ENCODE assay signal across 9 mouse cellular contexts in genomic region chr8:84208381-84209380, GRCm38 (mm10). TPM values are rescaled to one million over a fixed set of nuclear protein-coding genes. Genes with fewer than 3 reads are reported as not detected.
DNase-seq lines count a peak whose midpoint lies in the region; ATAC-seq and TF ChIP-seq lines count a peak whose summit lies in the region.
"Had no signal": no experiment of that assay in that cellular context is flagged by ENCODE, and none has a peak within 500 bp of the region (broad histone marks: within the 10 kb centered on the region; RNA-seq: fewer than 3 reads in every experiment).

No protein-coding gene starts in this region.

- H3K79me2 ChIP-seq in macrophage (ENCODE audit: inconsistent target): peaks cover 60% of the 10 kb centered on the region

- no peaks in the 10 kb centered on the region for H3K4me1 ChIP-seq in ES-Bruce4 (ENCODE audit: control insufficient read depth, insufficient read depth, low read length)
- peaks cover 31% of the 10 kb centered on the region for H3K4me1 ChIP-seq in hindbrain, embryonic 12.5 days

- H3K9ac ChIP-seq in ES-Bruce4 (ENCODE audit: low read depth, poor library complexity, severe bottlenecking): no peak overlapping the region
- H3K9ac ChIP-seq in hindbrain, embryonic 12.5 days: no peak overlapping the region; the same call in 1 of the 2 replicates

- WGBS in hindbrain, embryonic 12.5 days: 50% methylated on average over 17 of the region's 17 CpGs
- 25% methylated on average over 17 of the region's 17 CpGs for WGBS in macrophage (ENCODE audit: missing documents)

- TF ChIP-seq EP300 in ES-Bruce4 (IDR thresholded peaks at IDR 0.05; ENCODE audit: insufficient read depth, low read depth, low read length): no peak

- peaks cover 26% of the 10 kb centered on the region for H3K36me3 ChIP-seq in ES-Bruce4 (ENCODE audit: control insufficient read depth, insufficient read depth, low read length, poor library complexity, severe bottlenecking)
- H3K36me3 ChIP-seq in hindbrain, embryonic 12.5 days: peaks cover 32% of the 10 kb centered on the region
- peaks cover 38% of the 10 kb centered on the region for H3K36me3 ChIP-seq in macrophage (ENCODE audit: inconsistent target)

- peak overlapping the region; percentile 80 for H3K27ac ChIP-seq in gastrocnemius, adult 2 months
- H3K27ac ChIP-seq in ES-Bruce4 (ENCODE audit: insufficient read depth, low read length): peak overlapping the region; percentile 5; the same call in 1 of the 2 replicates
- peak overlapping the region; percentile 55 for H3K27ac ChIP-seq in hindbrain, embryonic 12.5 days
- H3K27ac ChIP-seq in macrophage: peak overlapping the region; percentile 94

- TF ChIP-seq POLR2A in ES-Bruce4 (IDR thresholded peaks at IDR 0.05; ENCODE audit: insufficient read depth, low read length): no peak

- H3K9me3 ChIP-seq in ES-Bruce4 (replicated peaks; ENCODE audit: control insufficient read depth, insufficient read depth, low read length, poor library complexity, severe bottlenecking): no peaks in the 10 kb centered on the region
- no peaks in the 10 kb centered on the region for H3K9me3 ChIP-seq in hindbrain, embryonic 12.5 days (replicated peaks)

- no peak overlapping the region for H3K4me2 ChIP-seq in hindbrain, embryonic 12.5 days (replicated peaks)

- peak; percentile 15; the same call in 1 of the 2 replicates for ATAC-seq in hindbrain, embryonic 12.5 days (ENCODE audit: low FRiP score)

- no peak for DNase-seq in gastrocnemius, adult 2 months
- DNase-seq in gastrocnemius, postnatal 14 days: no peak
- DNase-seq in thymus, postnatal 4 days: peak; percentile 65
- no peak for DNase-seq in cerebellum, adult 11-12 months
- DNase-seq in gastrocnemius, postnatal 25 days: no peak

- intact Hi-C loops in gastrocnemius, adult 2 months (cut with DNase I): no loop called here
- intact Hi-C loops in gastrocnemius, postnatal 14 days (cut with DNase I; ENCODE audit: low total_unique reads): no loop called here

- peak overlapping the region; percentile 32 for H3K4me3 ChIP-seq in gastrocnemius, adult 2 months
- no peak overlapping the region for H3K4me3 ChIP-seq in ES-Bruce4 (ENCODE audit: low read depth, low read length)
- H3K4me3 ChIP-seq in hindbrain, embryonic 12.5 days: no peak overlapping the region
- H3K4me3 ChIP-seq in macrophage (ENCODE audit: inconsistent target): peak overlapping the region; percentile 9; the same call in 1 of the 2 replicates

- TF ChIP-seq CTCF in gastrocnemius, adult 2 months (IDR thresholded peaks at IDR 0.05): no peak
- no peak for TF ChIP-seq CTCF in ES-Bruce4 (IDR thresholded peaks at IDR 0.05; ENCODE audit: low read depth, low read length)

- no peaks in the 10 kb centered on the region for H3K27me3 ChIP-seq in ES-Bruce4 (ENCODE audit: control insufficient read depth, insufficient read depth, low read length, poor library complexity, severe bottlenecking)
- no peaks in the 10 kb centered on the region for H3K27me3 ChIP-seq in hindbrain, embryonic 12.5 days

RNA-seq across cellular contexts. Expression of gene Nanos3, which starts 23.7 kb away (rescaled TPM):
- not detected for total RNA-seq in gastrocnemius, adult 2 months (2021)
- under 1 TPM in 1 of 2 experiments, not detected in 1; 0.43 TPM for total RNA-seq in gastrocnemius, postnatal 14 days (2021)
- polyA plus RNA-seq in ES-Bruce4 (2011; ENCODE audit: insufficient read depth, insufficient read length, low read depth, missing spikeins) (3.0 and 4.3 TPM in 2 replicates), macrophage (2018) (not detected in 3 replicates)
- polyA plus RNA-seq in hindbrain, embryonic 12.5 days (2016; fragmentation: Nextera tagmentation; extraction: Ambion mirVana): 5.8 and 7.2 TPM in 2 replicates
- total RNA-seq in macrophage (2018; cell fraction: chromatin; rRNA removed): not detected
- total RNA-seq in macrophage (2018; cell fraction: cytosol; rRNA removed): not detected
- total RNA-seq in macrophage (2018; cell fraction: nucleus; rRNA removed): not detected
- not detected for total RNA-seq in gastrocnemius, postnatal 25 days (2021)
- total RNA-seq: gastrocnemius, postnatal 36 days had no signal

RNA-seq across cellular contexts. Expression of gene Zswim4, which starts 28.2 kb away (rescaled TPM):
- total RNA-seq in gastrocnemius, adult 2 months (2021): 1 to 10 TPM; 5.2 to 8.6 TPM
- 1 to 10 TPM; 5.8 to 6.8 TPM for total RNA-seq in gastrocnemius, postnatal 14 days (2021)
- polyA plus RNA-seq in ES-Bruce4 (2011; ENCODE audit: insufficient read depth, insufficient read length, low read depth, missing spikeins) (14.8 and 15.4 TPM in 2 replicates), macrophage (2018) (5.1 to 8.7 TPM (median 7.9 TPM) in 3 replicates)
- 57.5 and 59.0 TPM in 2 replicates for polyA plus RNA-seq in hindbrain, embryonic 12.5 days (2016; fragmentation: Nextera tagmentation; extraction: Ambion mirVana)
- total RNA-seq in macrophage (2018; cell fraction: chromatin; rRNA removed): 100 to 1,000 TPM in 10 of 26 experiments, 10 to 100 TPM in 16; 14.9 to 367 (median 57.3) TPM
- 100 to 1,000 TPM in 3 of 26 experiments, 10 to 100 TPM in 15, 1 to 10 TPM in 8; 8.4 to 139 (median 12.8) TPM for total RNA-seq in macrophage (2018; cell fraction: cytosol; rRNA removed)
- total RNA-seq in macrophage (2018; cell fraction: nucleus; rRNA removed): 100 to 1,000 TPM in 9 of 26 experiments, 10 to 100 TPM in 17; 10.4 to 250 (median 62.3) TPM
- total RNA-seq in gastrocnemius, postnatal 25 days (2021): 1 to 10 TPM; 6.2 to 6.3 TPM

RNA-seq across cellular contexts. Expression of gene D8Ertd738e, which starts 40.8 kb away (rescaled TPM):
- 100 to 1,000 TPM; 187 to 222 TPM for total RNA-seq in gastrocnemius, adult 2 months (2021)
- 100 to 1,000 TPM; 158 to 171 TPM for total RNA-seq in gastrocnemius, postnatal 14 days (2021)
- polyA plus RNA-seq in ES-Bruce4 (2011; ENCODE audit: insufficient read depth, insufficient read length, low read depth, missing spikeins) (90.6 and 92.0 TPM in 2 replicates), macrophage (2018) (203 to 260 TPM (median 230 TPM) in 3 replicates)
- 255 and 266 TPM in 2 replicates for polyA plus RNA-seq in hindbrain, embryonic 12.5 days (2016; fragmentation: Nextera tagmentation; extraction: Ambion mirVana)
- total RNA-seq in macrophage (2018; cell fraction: chromatin; rRNA removed): 10 to 100 TPM in 24 of 26 experiments, 1 to 10 TPM in 2; 5.9 to 54.7 (median 20.9) TPM
- 100 to 1,000 TPM; 149 to 210 (median 177) TPM for total RNA-seq in macrophage (2018; cell fraction: cytosol; rRNA removed)
- 10 to 100 TPM; 15.7 to 76.5 (median 48.7) TPM for total RNA-seq in macrophage (2018; cell fraction: nucleus; rRNA removed)
- total RNA-seq in gastrocnemius, postnatal 25 days (2021): 100 to 1,000 TPM; 174 to 185 TPM

RNA-seq across cellular contexts. Expression of gene Mri1, which starts 48.4 kb away (rescaled TPM):
- 10 to 100 TPM; 14.0 to 15.9 TPM for total RNA-seq in gastrocnemius, adult 2 months (2021)
- total RNA-seq in gastrocnemius, postnatal 14 days (2021): 10 to 100 TPM; 11.8 to 16.6 TPM
- polyA plus RNA-seq in ES-Bruce4 (2011; ENCODE audit: insufficient read depth, insufficient read length, low read depth, missing spikeins) (37.1 and 38.0 TPM in 2 replicates), macrophage (2018) (2.2 to 7.5 TPM (median 6.1 TPM) in 3 replicates)
- polyA plus RNA-seq in hindbrain, embryonic 12.5 days (2016; fragmentation: Nextera tagmentation; extraction: Ambion mirVana): 57.3 and 62.9 TPM in 2 replicates
- 10 to 100 TPM in 11 of 26 experiments, 1 to 10 TPM in 15; 1.1 to 27.3 (median 8.8) TPM for total RNA-seq in macrophage (2018; cell fraction: chromatin; rRNA removed)
- 1 to 10 TPM; 1.8 to 7.9 (median 4.1) TPM for total RNA-seq in macrophage (2018; cell fraction: cytosol; rRNA removed)
- 10 to 100 TPM in 7 of 26 experiments, 1 to 10 TPM in 18, under 1 TPM in 1; 0.92 to 27.5 (median 5.8) TPM for total RNA-seq in macrophage (2018; cell fraction: nucleus; rRNA removed)
- 10 to 100 TPM; 10.1 to 16.5 TPM for total RNA-seq in gastrocnemius, postnatal 25 days (2021)

Comparison
In these comparisons a context has a peak if more than half of its experiments do, and no peak if none do; other contexts are left out.
1. H3K27ac ChIP-seq: peak in every context shown above with its lines; median percentile 94 in macrophage; 80 in gastrocnemius, adult 2 months; 55 in hindbrain, embryonic 12.5 days; 5 in ES-Bruce4.
2. H3K4me3 ChIP-seq: peak in gastrocnemius, adult 2 months (single experiment) and macrophage (single experiment); none in ES-Bruce4 (single experiment) and hindbrain, embryonic 12.5 days (single experiment).